Mouse (Mus musculus) cerebellum, adult 9-11 months (tissue): ENCODE measurements around the gene Mmp3.
"Not testable (repeated sequence)": the region's sequence is repeated elsewhere in the genome, so short reads cannot be mapped to it uniquely, and the experiment has no call there.

Experiments
- DNase-seq: peaks from one replicate; pipeline ENCODE4 v3.0.0; 2022

Gene Mmp3

GRCm38 (mm10) chr9:7445522-7445921, at the start of gene Mmp3:
Gene Mmp3 (plus strand): TSS chr9:7445822.
- no peak for DNase-seq

- not testable (repeated sequence) for DNase-seq
Observed at GRCm38 (mm10) chr9:7396556-7396955, 49.1 kb upstream of the Mmp3 start.

- DNase-seq = no peak
Observed at GRCm38 (mm10) chr9:7453302-7453701, 7.7 kb downstream of the Mmp3 start.

GRCm38 (mm10) chr9:7470262-7470661, 24.6 kb downstream of the Mmp3 start:
- no peak for DNase-seq

GRCm38 (mm10) chr9:7483684-7484394, 38.2 kb downstream of the Mmp3 start:
- no peak for DNase-seq

- no peak for DNase-seq
Observed at GRCm38 (mm10) chr9:7501138-7501537, 55.5 kb downstream of the Mmp3 start.

GRCm38 (mm10) chr9:7502051-7502450, 56.4 kb downstream of the Mmp3 start, which contains the start of gene Mmp10:
Gene Mmp10 (plus strand): TSS chr9:7502352.
- no peak for DNase-seq
